Mouse (Mus musculus): ENCODE measurements around the gene Clec2l.
A peak's percentile ranks its signal among the peaks of the same experiment; 100 is the strongest.

The Clec2l gene

GRCm38 (mm10) chr6:38671270-38671669, 8.4 kb downstream of the Clec2l start:
- DNase-seq = no peak

- DNase-seq = no peak
These were observed 9.1 kb downstream of the Clec2l start for GRCm38 (mm10) chr6:38672011-38672410.

GRCm38 (mm10) chr6:38676217-38676616, 13.3 kb downstream of the Clec2l start:
- DNase-seq = no peak

- no peak for DNase-seq
These were observed 13.9 kb downstream of the Clec2l start for GRCm38 (mm10) chr6:38676723-38677122.

GRCm38 (mm10) chr6:38677629-38678028, 14.8 kb downstream of the Clec2l start:
- no peak for DNase-seq

- DNase-seq = no peak
These were observed 19.7 kb downstream of the Clec2l start for GRCm38 (mm10) chr6:38682532-38682931.

- peak; percentile 63 for DNase-seq
These were observed 24.3 kb downstream of the Clec2l start for GRCm38 (mm10) chr6:38687216-38687615.

GRCm38 (mm10) chr6:38688841-38689240, 26.0 kb downstream of the Clec2l start:
- DNase-seq = no peak

- no peak for DNase-seq
These were observed 27.7 kb downstream of the Clec2l start for GRCm38 (mm10) chr6:38690615-38691014.

- no peak for DNase-seq
These were observed 28.2 kb downstream of the Clec2l start for GRCm38 (mm10) chr6:38691052-38691451.

- no peak for DNase-seq
These were observed 29.7 kb downstream of the Clec2l start for GRCm38 (mm10) chr6:38692556-38692955.

GRCm38 (mm10) chr6:38695380-38696054, 32.6 kb downstream of the Clec2l start:
- peak; percentile 90 for DNase-seq

GRCm38 (mm10) chr6:38696570-38696969, 33.7 kb downstream of the Clec2l start:
- DNase-seq = no peak

- no peak for DNase-seq
These were observed 35.5 kb downstream of the Clec2l start for GRCm38 (mm10) chr6:38698233-38698889.

GRCm38 (mm10) chr6:38701421-38701820, 38.6 kb downstream of the Clec2l start:
- no peak for DNase-seq

- DNase-seq = no peak
These were observed 40.0 kb downstream of the Clec2l start for GRCm38 (mm10) chr6:38702810-38703399.

- no peak for DNase-seq
These were observed 40.7 kb downstream of the Clec2l start for GRCm38 (mm10) chr6:38703526-38703925.

- DNase-seq = no peak
These were observed 41.6 kb downstream of the Clec2l start for GRCm38 (mm10) chr6:38704264-38704984.

GRCm38 (mm10) chr6:38710449-38710848, 47.6 kb downstream of the Clec2l start:
- DNase-seq = no peak

- DNase-seq = peak; percentile 54
These were observed 51.4 kb downstream of the Clec2l start for GRCm38 (mm10) chr6:38713957-38714898.

GRCm38 (mm10) chr6:38715881-38716280, 53.0 kb downstream of the Clec2l start:
- no peak for DNase-seq

GRCm38 (mm10) chr6:38718625-38719024, 55.8 kb downstream of the Clec2l start:
- DNase-seq = peak; percentile 42
